Mouse (Mus musculus) splenic B cell, adult 2 months (primary cell): ENCODE data around the gene S1pr2.
A peak's percentile ranks its signal among the peaks of the same experiment; 100 is the strongest.

Source experiments
- DNase-seq: peaks from one replicate; pipeline ENCODE4 v3.0.0-alpha.2; 2011; ENCODE audit warnings: low read depth, low spot score
- H3K27me3 ChIP-seq: 2 replicates; pipeline ENCODE4 v1.6.1; 2012; ENCODE audit warnings: mild to moderate bottlenecking, low read length, moderate library complexity, mixed read lengths; ENCODE audit not compliant: control insufficient read depth, poor library complexity, insufficient read depth, severe bottlenecking
- H3K36me3 ChIP-seq: 2 replicates; pipeline ENCODE4 v1.6.1; 2012; ENCODE audit warnings: mild to moderate bottlenecking, low read length, moderate library complexity, mixed read lengths; ENCODE audit not compliant: control insufficient read depth, poor library complexity, insufficient read depth, severe bottlenecking

Gene S1pr2

DNA sequence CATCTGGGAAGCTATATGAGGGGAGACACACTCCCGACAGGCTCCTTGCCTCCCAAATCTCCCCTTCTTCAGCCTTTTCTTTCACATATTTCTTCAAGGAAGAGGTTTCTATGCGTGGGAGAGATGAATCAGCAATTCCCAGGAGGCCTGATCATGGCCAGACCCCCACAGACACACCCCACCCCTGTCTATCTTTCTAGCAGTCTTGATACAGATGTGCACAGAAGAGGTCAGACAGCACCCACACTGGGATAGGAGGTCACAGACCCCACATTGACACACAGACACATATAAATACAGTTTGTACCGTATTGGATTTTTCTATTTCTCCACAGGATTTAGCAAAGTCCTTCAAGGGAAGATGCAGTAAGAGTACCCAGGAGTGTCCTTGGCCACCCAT, 10.6 kb downstream of the S1pr2 start:
- H3K27me3 ChIP-seq, result no peaks in the 10 kb centered on the region
- DNase-seq, result no peak
- H3K36me3 ChIP-seq, result no peaks in the 10 kb centered on the region

DNA sequence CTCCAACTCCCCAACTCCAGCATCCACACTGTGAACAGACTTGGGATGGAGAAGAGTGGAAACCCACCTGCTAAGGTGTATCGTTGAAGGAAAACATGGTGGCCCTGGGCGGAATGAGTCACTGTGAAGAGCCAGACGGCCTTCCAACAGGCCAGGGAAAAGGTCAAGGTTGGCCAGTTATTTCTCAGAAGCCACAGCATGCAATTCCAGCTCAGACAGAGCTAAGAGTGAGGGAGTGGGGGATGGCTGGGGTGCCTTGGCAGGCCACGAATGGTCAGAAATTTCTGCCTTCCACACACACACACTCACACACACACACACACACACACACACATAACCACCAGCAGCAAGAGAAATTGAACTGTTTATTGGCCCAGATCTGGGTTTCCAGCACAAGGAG, 11.0 kb downstream of the S1pr2 start:
- no peaks in the 10 kb centered on the region for H3K36me3 ChIP-seq
- no peaks in the 10 kb centered on the region for H3K27me3 ChIP-seq
- no peak for DNase-seq

GRCm38 (mm10) chr9:20961557-20961956, 15.0 kb downstream of the S1pr2 start:
- Histone ChIP-seq H3K36me3 (no peaks in the 10 kb centered on the region), H3K27me3 (no peaks in the 10 kb centered on the region; the same call in 1 of the 2 replicates)
- no peak for DNase-seq

- DNase-seq, result no peak
- Histone ChIP-seq H3K27me3 (no peaks in the 10 kb centered on the region; the same call in 1 of the 2 replicates), H3K36me3 (no peaks in the 10 kb centered on the region)
These were observed 17.1 kb downstream of the S1pr2 start, which contains the start of gene Dnmt1 for GRCm38 (mm10) chr9:20959430-20959938. Gene Dnmt1, minus strand, starts transcription at chr9:20959888.

- no peak for DNase-seq
- Histone ChIP-seq H3K27me3 (no peaks in the 10 kb centered on the region; the same call in 1 of the 2 replicates), H3K36me3 (no peaks in the 10 kb centered on the region)
These were observed 19.6 kb downstream of the S1pr2 start for GRCm38 (mm10) chr9:20956989-20957388.

DNA sequence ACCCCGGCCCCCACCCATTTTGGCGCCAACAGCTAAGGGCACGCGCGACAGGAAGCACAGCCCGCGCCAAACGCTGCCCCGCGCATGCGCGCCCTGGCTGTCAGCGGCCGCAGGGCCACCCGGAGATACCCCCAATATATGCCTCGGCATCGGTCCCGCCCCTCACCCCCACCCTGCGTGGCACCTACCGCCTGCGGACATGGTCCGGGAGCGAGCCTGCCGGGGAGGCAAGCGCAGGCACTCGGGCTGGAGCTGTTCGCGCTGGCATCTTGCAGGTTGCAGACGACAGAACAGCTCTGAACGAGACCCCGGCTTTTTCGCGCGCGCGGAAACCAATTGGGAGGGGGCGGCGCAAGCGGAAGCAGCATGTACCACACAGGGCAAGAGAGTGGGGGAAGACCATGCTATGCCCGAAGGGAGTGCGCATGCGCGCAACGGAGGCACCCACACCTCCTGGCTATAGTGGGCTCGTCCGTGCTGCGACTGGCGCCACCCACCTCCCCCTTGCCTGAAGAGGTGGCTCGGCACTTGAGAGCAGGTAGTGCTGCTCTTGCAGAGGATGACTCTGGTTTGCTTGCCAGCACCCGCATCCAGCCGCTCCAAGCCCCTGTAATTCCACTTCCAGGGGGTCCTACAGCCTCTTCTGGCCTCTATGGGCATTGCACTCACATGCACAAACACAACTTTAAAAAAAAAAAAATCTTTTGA, 23.9 kb downstream of the S1pr2 start:
- peak; percentile 98 for DNase-seq
- Histone ChIP-seq H3K27me3 (no peaks in the 10 kb centered on the region), H3K36me3 (no peaks in the 10 kb centered on the region)

DNA sequence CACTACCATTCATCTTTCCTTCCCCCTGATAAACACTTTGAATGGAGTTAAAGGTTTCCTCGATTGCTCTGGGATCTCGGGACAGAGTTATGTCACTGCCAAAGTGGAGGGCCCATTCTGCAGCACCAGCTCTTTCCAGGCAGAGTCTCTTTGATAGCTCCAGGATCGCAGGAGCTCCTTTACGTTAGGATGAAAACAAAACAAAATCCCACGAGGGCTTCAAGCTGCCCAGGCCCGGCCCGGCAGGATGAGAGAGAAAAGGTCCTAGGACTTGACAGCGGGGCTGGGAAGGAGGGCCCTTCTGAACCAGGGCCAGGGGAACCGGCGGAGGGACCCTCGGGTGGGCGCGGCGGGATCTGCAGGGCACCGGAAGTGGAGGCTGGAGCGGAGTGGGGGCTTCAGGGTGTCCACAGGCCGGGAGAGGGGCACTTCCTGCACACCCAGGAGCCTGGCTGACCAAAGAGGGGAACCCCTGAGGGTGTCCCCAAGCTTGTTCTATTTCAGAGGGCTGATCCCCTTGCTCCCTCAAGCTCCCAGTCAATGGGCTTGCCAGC, 24.5 kb downstream of the S1pr2 start:
- DNase-seq, result no peak
- Histone ChIP-seq H3K36me3 (no peaks in the 10 kb centered on the region), H3K27me3 (no peaks in the 10 kb centered on the region)

- H3K27me3 ChIP-seq, result no peaks in the 10 kb centered on the region
- no peaks in the 10 kb centered on the region; the same call in 1 of the 2 replicates for H3K36me3 ChIP-seq
- DNase-seq, result no peak
These were observed 25.1 kb downstream of the S1pr2 start for GRCm38 (mm10) chr9:20951441-20951840.

- H3K36me3 ChIP-seq, result no peaks in the 10 kb centered on the region; the same call in 1 of the 2 replicates
- H3K27me3 ChIP-seq, result no peaks in the 10 kb centered on the region
- DNase-seq, result no peak
These were observed 26.2 kb downstream of the S1pr2 start for GRCm38 (mm10) chr9:20950419-20950818.

- Histone ChIP-seq H3K36me3 (no peaks in the 10 kb centered on the region; the same call in 1 of the 2 replicates), H3K27me3 (no peaks in the 10 kb centered on the region)
- DNase-seq, result no peak
These were observed 30.3 kb downstream of the S1pr2 start for GRCm38 (mm10) chr9:20946066-20946880.

GRCm38 (mm10) chr9:20944697-20945370, 31.7 kb downstream of the S1pr2 start:
- no peak for DNase-seq
- Histone ChIP-seq H3K27me3 (no peaks in the 10 kb centered on the region), H3K36me3 (peaks cover 9% of the 10 kb centered on the region; the same call in 1 of the 2 replicates)

DNA sequence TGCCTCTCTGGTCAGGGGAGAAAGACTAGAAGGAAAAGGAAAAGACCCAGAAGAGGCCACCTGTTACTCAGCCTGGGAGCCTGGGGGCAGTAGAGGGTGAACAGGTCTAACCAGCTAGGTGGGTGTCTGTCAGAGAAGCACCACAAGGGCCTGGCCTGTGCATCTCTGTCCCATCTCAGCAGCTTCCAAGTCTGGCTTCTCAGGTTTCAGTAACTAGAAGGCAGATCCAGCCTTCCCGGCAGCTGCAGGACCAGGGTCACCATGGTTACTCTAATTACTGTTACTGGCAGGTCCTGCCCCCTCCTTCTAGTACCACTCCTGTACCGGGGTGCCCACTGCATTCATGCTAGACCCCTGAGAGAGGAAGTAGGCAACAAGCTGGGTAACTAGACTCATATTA, 32.7 kb downstream of the S1pr2 start:
- Histone ChIP-seq H3K36me3 (peaks cover 9% of the 10 kb centered on the region; the same call in 1 of the 2 replicates), H3K27me3 (no peaks in the 10 kb centered on the region)
- no peak for DNase-seq

- peaks cover 9% of the 10 kb centered on the region; the same call in 1 of the 2 replicates for H3K36me3 ChIP-seq
- H3K27me3 ChIP-seq, result no peaks in the 10 kb centered on the region
- DNase-seq, result no peak
These were observed 33.2 kb downstream of the S1pr2 start for GRCm38 (mm10) chr9:20943396-20943795.

- Histone ChIP-seq H3K27me3 (no peaks in the 10 kb centered on the region), H3K36me3 (peaks cover 17% of the 10 kb centered on the region)
- no peak for DNase-seq
These were observed 53.3 kb downstream of the S1pr2 start for GRCm38 (mm10) chr9:20923258-20923657.
